Mouse (Mus musculus): ENCODE results near the gene Thap8.

Gene Thap8

DNA sequence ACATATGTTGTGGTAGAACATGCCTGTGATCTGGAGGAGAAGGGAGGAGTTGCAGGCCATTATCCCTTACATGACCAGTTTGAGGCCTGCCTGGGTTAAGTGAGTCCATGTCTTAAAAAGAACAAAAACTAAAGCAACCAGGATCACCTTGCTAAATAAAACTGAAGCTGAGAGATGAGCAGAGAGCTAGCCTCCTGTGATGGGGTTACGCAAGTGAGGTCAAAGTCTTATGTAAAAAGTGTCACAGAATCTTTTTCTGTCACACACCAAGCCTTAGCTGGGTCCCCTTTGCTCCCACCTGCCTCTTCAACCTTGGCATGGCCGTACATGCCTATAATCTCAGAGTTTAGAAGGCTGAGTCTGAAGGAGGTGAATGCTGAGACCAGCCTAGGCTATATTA is 41.1 kb downstream of the Thap8 start:
- H3K27me3 ChIP-seq (ENCODE audit: control insufficient read depth, insufficient read depth, low read length, poor library complexity, severe bottlenecking): no peaks in the 10 kb centered on the region
- no peaks in the 10 kb centered on the region for H3K36me3 ChIP-seq (ENCODE audit: control insufficient read depth, insufficient read depth, low read length, poor library complexity, severe bottlenecking)
- DNase-seq (ENCODE audit: low read depth, low spot score): no peak

GRCm38 (mm10) chr7:30321539-30322284 is 41.8 kb downstream of the Thap8 start, which contains the start of gene E130208F15Rik:
E130208F15Rik (plus strand) TSS chr7:30321740.
- DNase-seq (ENCODE audit: low read depth, low spot score): peak; percentile 81
- no peaks in the 10 kb centered on the region for H3K27me3 ChIP-seq (ENCODE audit: control insufficient read depth, insufficient read depth, low read length, poor library complexity, severe bottlenecking)
- H3K36me3 ChIP-seq (ENCODE audit: control insufficient read depth, insufficient read depth, low read length, poor library complexity, severe bottlenecking): no peaks in the 10 kb centered on the region

GRCm38 (mm10) chr7:30322285-30322667 is 42.4 kb downstream of the Thap8 start:
- peak; percentile 98 for DNase-seq (ENCODE audit: low read depth, low spot score)
- H3K36me3 ChIP-seq (ENCODE audit: control insufficient read depth, insufficient read depth, low read length, poor library complexity, severe bottlenecking): no peaks in the 10 kb centered on the region

GRCm38 (mm10) chr7:30322865-30323264 is 43.0 kb downstream of the Thap8 start:
- peak; percentile 80 for DNase-seq (ENCODE audit: low read depth, low spot score)
- no peaks in the 10 kb centered on the region for H3K36me3 ChIP-seq (ENCODE audit: control insufficient read depth, insufficient read depth, low read length, poor library complexity, severe bottlenecking)

More at GRCm38 (mm10) chr7:30322285-30322667, 42.4 kb downstream of the Thap8 start:
- H3K27me3 ChIP-seq (ENCODE audit: control insufficient read depth, insufficient read depth, low read length, poor library complexity, severe bottlenecking): no peaks in the 10 kb centered on the region

GRCm38 (mm10) chr7:30323795-30324194 is 43.9 kb downstream of the Thap8 start, which contains the start of gene Sdhaf1:
Sdhaf1 (minus strand) TSS chr7:30323895.
- no peak for DNase-seq (ENCODE audit: low read depth, low spot score)
- H3K36me3 ChIP-seq (ENCODE audit: control insufficient read depth, insufficient read depth, low read length, poor library complexity, severe bottlenecking): no peaks in the 10 kb centered on the region
- H3K27me3 ChIP-seq (ENCODE audit: control insufficient read depth, insufficient read depth, low read length, poor library complexity, severe bottlenecking): no peaks in the 10 kb centered on the region

More at GRCm38 (mm10) chr7:30322865-30323264, 43.0 kb downstream of the Thap8 start:
- H3K27me3 ChIP-seq (ENCODE audit: control insufficient read depth, insufficient read depth, low read length, poor library complexity, severe bottlenecking): no peaks in the 10 kb centered on the region

DNA sequence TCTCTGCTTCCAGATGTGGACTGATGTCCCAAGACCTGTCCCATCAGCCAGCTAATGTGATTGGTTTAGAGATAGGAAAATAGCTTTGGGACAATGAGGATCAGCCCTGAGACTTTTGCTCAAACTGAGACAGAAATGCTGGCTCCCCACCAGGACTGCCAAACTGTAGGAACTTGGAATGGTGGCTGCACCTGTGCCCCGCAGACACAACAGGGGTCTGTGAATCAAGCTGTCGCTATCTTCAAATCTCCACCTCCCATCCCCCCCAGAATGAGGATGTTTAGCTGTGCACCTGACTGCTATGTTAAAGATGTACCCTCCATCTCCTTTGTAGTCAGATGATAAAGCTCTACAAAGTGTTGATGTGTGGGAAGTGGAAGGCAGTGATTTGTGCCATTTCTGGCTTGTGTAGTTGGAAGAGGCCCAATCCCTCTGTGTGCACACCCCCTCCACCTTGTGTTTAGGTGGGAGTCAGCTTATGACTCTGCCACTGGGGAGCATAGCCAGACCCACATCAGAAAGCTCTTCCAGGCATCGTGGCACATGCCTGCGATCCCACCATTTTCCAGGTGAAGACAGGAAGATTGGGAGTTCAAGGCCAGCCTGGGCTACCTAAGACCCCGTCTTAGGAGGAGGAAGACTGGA is 44.5 kb downstream of the Thap8 start:
- no peak for DNase-seq (ENCODE audit: low read depth, low spot score)
- Histone ChIP-seq H3K27me3 (ENCODE audit: control insufficient read depth, insufficient read depth, low read length, poor library complexity, severe bottlenecking) (no peaks in the 10 kb centered on the region), H3K36me3 (ENCODE audit: control insufficient read depth, insufficient read depth, low read length, poor library complexity, severe bottlenecking) (no peaks in the 10 kb centered on the region)

DNA sequence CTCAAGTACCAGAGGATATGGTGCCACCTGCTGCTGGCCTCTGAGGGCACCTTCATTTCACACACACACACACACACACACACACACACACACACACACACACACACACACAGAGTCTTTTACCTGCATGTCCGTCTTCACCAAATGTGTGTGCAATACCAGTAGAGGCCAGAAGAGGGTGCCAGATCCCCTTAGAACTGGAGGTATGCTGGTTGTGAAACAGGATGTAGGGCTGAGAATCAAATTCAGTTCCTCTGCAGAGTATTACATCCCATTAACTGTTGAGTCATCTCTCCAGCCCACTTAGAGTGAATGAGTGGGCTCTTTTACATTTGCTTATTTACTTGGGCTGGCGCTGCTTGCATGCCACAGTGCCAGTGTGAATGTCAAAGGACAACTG is 45.5 kb downstream of the Thap8 start:
- Histone ChIP-seq H3K27me3 (ENCODE audit: control insufficient read depth, insufficient read depth, low read length, poor library complexity, severe bottlenecking) (no peaks in the 10 kb centered on the region), H3K36me3 (ENCODE audit: control insufficient read depth, insufficient read depth, low read length, poor library complexity, severe bottlenecking) (no peaks in the 10 kb centered on the region)
- DNase-seq (ENCODE audit: low read depth, low spot score): peak; percentile 88

GRCm38 (mm10) chr7:30326427-30326826 is 46.5 kb downstream of the Thap8 start:
- no peaks in the 10 kb centered on the region for H3K27me3 ChIP-seq (ENCODE audit: control insufficient read depth, insufficient read depth, low read length, poor library complexity, severe bottlenecking)
- no peaks in the 10 kb centered on the region for H3K36me3 ChIP-seq (ENCODE audit: control insufficient read depth, insufficient read depth, low read length, poor library complexity, severe bottlenecking)
- DNase-seq (ENCODE audit: low read depth, low spot score): no peak

- no peaks in the 10 kb centered on the region for H3K27me3 ChIP-seq (ENCODE audit: control insufficient read depth, insufficient read depth, low read length, poor library complexity, severe bottlenecking)
- no peaks in the 10 kb centered on the region for H3K36me3 ChIP-seq (ENCODE audit: control insufficient read depth, insufficient read depth, low read length, poor library complexity, severe bottlenecking)
- peak; percentile 69 for DNase-seq (ENCODE audit: low read depth, low spot score)
Measured at GRCm38 (mm10) chr7:30327140-30327539, 47.2 kb downstream of the Thap8 start.

- DNase-seq (ENCODE audit: low read depth, low spot score): no peak
- no peaks in the 10 kb centered on the region for H3K27me3 ChIP-seq (ENCODE audit: control insufficient read depth, insufficient read depth, low read length, poor library complexity, severe bottlenecking)
- no peaks in the 10 kb centered on the region for H3K36me3 ChIP-seq (ENCODE audit: control insufficient read depth, insufficient read depth, low read length, poor library complexity, severe bottlenecking)
Measured at GRCm38 (mm10) chr7:30328379-30328778, 48.5 kb downstream of the Thap8 start.

DNA sequence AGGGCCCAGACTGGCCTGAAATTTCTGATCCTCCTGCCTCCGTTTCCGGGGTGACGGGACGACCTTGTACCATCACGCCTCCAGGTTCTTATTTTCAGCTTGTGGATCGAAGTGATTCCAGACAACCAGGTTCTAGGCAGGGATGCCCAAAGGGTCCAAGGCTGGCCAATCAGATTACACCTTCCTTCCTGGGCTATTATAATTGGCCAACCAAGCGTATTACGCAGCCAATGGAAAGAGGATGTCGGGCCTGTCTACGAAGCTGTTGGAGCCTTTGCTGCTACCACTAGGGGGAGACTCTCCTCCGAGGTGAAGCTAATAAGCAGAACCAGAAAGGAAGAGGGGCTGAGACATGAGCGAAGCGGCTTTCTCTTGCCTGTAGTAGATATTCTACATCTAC is 52.0 kb downstream of the Thap8 start:
- no peaks in the 10 kb centered on the region for H3K27me3 ChIP-seq (ENCODE audit: control insufficient read depth, insufficient read depth, low read length, poor library complexity, severe bottlenecking)
- H3K36me3 ChIP-seq (ENCODE audit: control insufficient read depth, insufficient read depth, low read length, poor library complexity, severe bottlenecking): no peaks in the 10 kb centered on the region
- DNase-seq (ENCODE audit: low read depth, low spot score): peak; percentile 93

GRCm38 (mm10) chr7:30332622-30333259 is 52.8 kb downstream of the Thap8 start:
- Histone ChIP-seq H3K36me3 (ENCODE audit: control insufficient read depth, insufficient read depth, low read length, poor library complexity, severe bottlenecking) (no peaks in the 10 kb centered on the region), H3K27me3 (ENCODE audit: control insufficient read depth, insufficient read depth, low read length, poor library complexity, severe bottlenecking) (no peaks in the 10 kb centered on the region)
- no peak for DNase-seq (ENCODE audit: low read depth, low spot score)

GRCm38 (mm10) chr7:30333436-30333835 is 53.5 kb downstream of the Thap8 start:
- Histone ChIP-seq H3K27me3 (ENCODE audit: control insufficient read depth, insufficient read depth, low read length, poor library complexity, severe bottlenecking) (no peaks in the 10 kb centered on the region), H3K36me3 (ENCODE audit: control insufficient read depth, insufficient read depth, low read length, poor library complexity, severe bottlenecking) (no peaks in the 10 kb centered on the region)
- DNase-seq (ENCODE audit: low read depth, low spot score): no peak

DNA sequence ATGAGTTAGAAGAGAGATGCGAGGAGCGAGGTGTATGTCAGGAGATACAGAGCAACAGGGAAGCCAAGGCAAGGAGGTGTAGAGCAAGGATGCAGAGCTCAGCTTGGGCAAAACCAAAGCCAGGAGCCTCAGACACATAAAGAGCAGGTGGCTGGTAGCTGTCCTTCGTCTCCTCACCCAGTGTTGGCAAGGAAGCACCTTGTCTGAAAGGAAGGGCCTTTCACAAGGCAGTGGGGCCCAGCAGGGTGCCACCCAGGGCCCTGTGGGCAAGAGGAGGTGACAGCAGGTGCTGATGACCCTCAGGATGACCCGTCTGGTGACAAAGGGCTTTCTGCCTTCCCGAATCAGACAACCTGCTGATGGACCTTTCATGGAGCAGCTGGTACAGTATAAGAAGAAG is 54.7 kb downstream of the Thap8 start:
- DNase-seq (ENCODE audit: low read depth, low spot score): no peak
- Histone ChIP-seq H3K36me3 (ENCODE audit: control insufficient read depth, insufficient read depth, low read length, poor library complexity, severe bottlenecking) (no peaks in the 10 kb centered on the region), H3K27me3 (ENCODE audit: control insufficient read depth, insufficient read depth, low read length, poor library complexity, severe bottlenecking) (no peaks in the 10 kb centered on the region)

- no peaks in the 10 kb centered on the region for H3K36me3 ChIP-seq (ENCODE audit: control insufficient read depth, insufficient read depth, low read length, poor library complexity, severe bottlenecking)
- no peak for DNase-seq (ENCODE audit: low read depth, low spot score)
- H3K27me3 ChIP-seq (ENCODE audit: control insufficient read depth, insufficient read depth, low read length, poor library complexity, severe bottlenecking): no peaks in the 10 kb centered on the region
Measured at GRCm38 (mm10) chr7:30335688-30336087, 55.8 kb downstream of the Thap8 start.

Measured in splenic B cell, adult 2 months (primary cell).